Mouse (Mus musculus) neutrophil, adult 65 days (primary cell): ENCODE results near the gene Olfr516. TPM values are rescaled to one million over a fixed set of nuclear protein-coding genes. Genes with fewer than 3 reads are reported as not detected.

Experiments
- total RNA-seq: library from RNA; stranded (reverse); gene quantifications from 2 replicates; pipeline ENCODE4 v1.2.4, GENCODE M21; 2023

Gene Olfr516
- not detected in 2 replicates for total RNA-seq

GRCm38 (mm10) chr7:108850429-108850828, at the start of gene Olfr516:
Olfr516 (minus strand) TSS chr7:108850529.

GRCm38 (mm10) chr7:108894320-108894719, 44.0 kb upstream of the Olfr516 start, which contains the start of gene Olfr519:
Olfr519 (minus strand) TSS chr7:108894420.

GRCm38 (mm10) chr7:108884906-108885305, 34.6 kb upstream of the Olfr516 start, which contains the start of gene Olfr518:
Olfr518 (minus strand) TSS chr7:108885006.

GRCm38 (mm10) chr7:108872279-108872678, 21.9 kb upstream of the Olfr516 start, which contains the start of gene Olfr517:
Olfr517 (minus strand) TSS chr7:108872379.

GRCm38 (mm10) chr7:108825897-108826296, 24.4 kb downstream of the Olfr516 start, which contains the start of gene Olfr514:
Olfr514 (minus strand) TSS chr7:108825997.

Other genes starting within 250 kb of the Olfr516 start
- gene Olfr506, start 239.7 kb downstream of the Olfr516 start, total RNA-seq = not detected in 2 replicates
- not detected in 2 replicates for gene Olfr507, start 228.7 kb downstream of the Olfr516 start, total RNA-seq
- gene Olfr508, start 220.5 kb downstream of the Olfr516 start, total RNA-seq = not detected in 2 replicates
- gene Olfr509, start 198.6 kb downstream of the Olfr516 start, total RNA-seq = not detected in 2 replicates
- gene Olfr510, start 184.1 kb downstream of the Olfr516 start, total RNA-seq = not detected in 2 replicates
- gene Olfr512, start 137.2 kb downstream of the Olfr516 start, total RNA-seq = not detected in 2 replicates
- gene Olfr513, start 99.6 kb downstream of the Olfr516 start, total RNA-seq = not detected in 2 replicates
- gene Olfr514, start 24.5 kb downstream of the Olfr516 start, total RNA-seq = not detected in 2 replicates
- gene Olfr517, start 21.9 kb upstream of the Olfr516 start, total RNA-seq = not detected in 2 replicates
- gene Olfr518, start 34.5 kb upstream of the Olfr516 start, total RNA-seq = not detected in 2 replicates
- not detected in 2 replicates for gene Olfr519, start 43.9 kb upstream of the Olfr516 start, total RNA-seq
- 0.09 and 0.11 TPM in 2 replicates for gene Nlrp10, start 79.6 kb upstream of the Olfr516 start, total RNA-seq
- gene Eif3f, start 83.9 kb upstream of the Olfr516 start, total RNA-seq = 102 and 104 TPM in 2 replicates
- gene Tub, start 99.8 kb upstream of the Olfr516 start, total RNA-seq = 0.35 TPM in 1 of 2 replicates, not detected in the other
- gene Ric3, start 232.8 kb upstream of the Olfr516 start, total RNA-seq = 0.43 and 0.66 TPM in 2 replicates